ENCODE assay signal across 21 mouse cellular contexts in genomic region chr12:102627545-102627944, GRCm38 (mm10).
DNase-seq lines count a peak whose midpoint lies in the region; ATAC-seq and TF ChIP-seq lines count a peak whose summit lies in the region.
"Had no signal": no experiment of that assay in that cellular context is flagged by ENCODE, and none has a peak within 500 bp of the region (broad histone marks: within the 10 kb centered on the region; RNA-seq: fewer than 3 reads in every experiment).

No protein-coding gene starts in this region.

- intact Hi-C loops in left cerebral cortex, postnatal 25 days (cut with DNase I), result no loop called here

- peaks cover 32% of the 10 kb centered on the region for H3K4me1 ChIP-seq in thymus, adult 2 months (replicated peaks; ENCODE audit: control insufficient read depth, insufficient read depth, low read length)

- no peak overlapping the region for H3K4me3 ChIP-seq in thymus, adult 2 months (ENCODE audit: control insufficient read depth, insufficient read depth, low read length)
- H3K4me3 ChIP-seq: embryonic facial prominence, embryonic 13.5 days; limb, embryonic 12.5 days; megakaryocyte, embryonic 14.5 days; midbrain, embryonic 15.5 days; myocyte; neural tube, embryonic 15.5 days had no signal

- TF ChIP-seq POLR2A in thymus, adult 2 months (IDR thresholded peaks at IDR 0.05; ENCODE audit: control insufficient read depth, extremely low read depth, insufficient read depth, low read length, poor library complexity), result no peak

- no peaks in the 10 kb centered on the region for H3K27me3 ChIP-seq in thymus, adult 2 months (ENCODE audit: control insufficient read depth, insufficient read depth, low read length)
- H3K27me3 ChIP-seq: embryonic facial prominence, embryonic 13.5 days; limb, embryonic 12.5 days; megakaryocyte, embryonic 14.5 days; midbrain, embryonic 15.5 days; neural tube, embryonic 15.5 days had no signal

- WGBS in thymus, adult 2 months, result 63% methylated on average over 5 of the region's 5 CpGs

- DNase-seq in thymus, adult 2 months, result peak; percentile 47
- no peak for DNase-seq in thymus, adult 18-20 months
- DNase-seq in left cerebral cortex, adult 8-10 months (ENCODE audit: low spot score in 2 of 2), result no peak
- DNase-seq in left cerebral cortex, postnatal 25 days (ENCODE audit: low spot score in 2 of 2), result no peak
- DNase-seq in urinary bladder, adult 2 months (ENCODE audit: low spot score), result no peak
- DNase-seq: adrenal gland, adult 2 months; cerebellum, postnatal 10 days; gastrocnemius, postnatal 14 days; kidney, adult 8-10 months; kidney, postnatal 14 days; lung, adult 18-20 months; lung, postnatal 14 days had no signal

- peak; percentile 72 for ATAC-seq in activated CD4-positive, CD25-positive, alpha-beta regulatory T cell, adult 4 months
- peak; percentile 51; the same call in 1 of the 2 replicates for ATAC-seq in megakaryocyte-erythroid progenitor cell, adult 5-6 weeks (replicated peaks; ENCODE audit: low FRiP score, low TSS enrichment, poor library complexity, severe bottlenecking)
- ATAC-seq: forebrain, embryonic 14.5 days; midbrain, embryonic 15.5 days had no signal

- H3K27ac ChIP-seq in thymus, adult 2 months (ENCODE audit: control insufficient read depth, insufficient read depth, low read length), result peak overlapping the region; percentile 76
- H3K27ac ChIP-seq: embryonic facial prominence, embryonic 13.5 days; limb, embryonic 12.5 days; midbrain, embryonic 15.5 days; neural tube, embryonic 15.5 days had no signal

- no peaks in the 10 kb centered on the region for H3K36me3 ChIP-seq in thymus, adult 2 months (ENCODE audit: control insufficient read depth, insufficient read depth, low read length)
- H3K36me3 ChIP-seq: embryonic facial prominence, embryonic 13.5 days; limb, embryonic 12.5 days; midbrain, embryonic 15.5 days had no signal

- TF ChIP-seq CTCF in thymus, adult 2 months (IDR thresholded peaks at IDR 0.05; ENCODE audit: borderline replicate concordance, control insufficient read depth, extremely low read depth, insufficient read depth, low read length, poor library complexity), result no peak
